Mouse (Mus musculus) cerebellum, adult 11-12 months (tissue): Measurements from ENCODE around the gene Hap1.
A peak's percentile ranks its signal among the peaks of the same experiment; 100 is the strongest.
"Not testable (repeated sequence)": the region's sequence is repeated elsewhere in the genome, so short reads cannot be mapped to it uniquely, and the experiment has no call there.

Experiments used
- DNase-seq: peaks from one replicate; pipeline ENCODE4 v3.0.0; 2022

Gene Hap1

GRCm38 (mm10) chr11:100355151-100355951, 577 bp downstream of the Hap1 start:
- peak; percentile 72 for DNase-seq

GRCm38 (mm10) chr11:100352076-100352857, 3.7 kb downstream of the Hap1 start:
- DNase-seq = peak; percentile 46

DNA sequence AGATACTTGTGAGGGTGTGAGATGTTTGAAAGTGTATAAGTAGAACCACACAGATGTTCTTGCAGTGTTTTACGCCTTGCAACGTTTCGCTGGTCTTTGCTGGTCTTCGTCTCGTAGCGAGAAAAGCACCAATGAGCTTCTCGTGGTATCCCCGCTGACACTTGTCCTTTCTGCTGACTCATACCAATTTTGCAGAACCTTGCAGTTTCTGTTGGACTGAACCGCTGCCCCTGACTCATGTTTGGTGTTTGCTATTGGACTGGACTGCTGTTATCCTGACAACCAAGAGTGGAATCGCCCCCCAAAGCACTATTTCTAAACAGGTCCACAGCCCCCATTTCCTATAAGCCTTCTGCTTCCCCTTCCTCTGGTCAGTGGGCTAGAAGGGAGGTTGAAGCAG, 11.7 kb downstream of the Hap1 start:
- no peak for DNase-seq

DNA sequence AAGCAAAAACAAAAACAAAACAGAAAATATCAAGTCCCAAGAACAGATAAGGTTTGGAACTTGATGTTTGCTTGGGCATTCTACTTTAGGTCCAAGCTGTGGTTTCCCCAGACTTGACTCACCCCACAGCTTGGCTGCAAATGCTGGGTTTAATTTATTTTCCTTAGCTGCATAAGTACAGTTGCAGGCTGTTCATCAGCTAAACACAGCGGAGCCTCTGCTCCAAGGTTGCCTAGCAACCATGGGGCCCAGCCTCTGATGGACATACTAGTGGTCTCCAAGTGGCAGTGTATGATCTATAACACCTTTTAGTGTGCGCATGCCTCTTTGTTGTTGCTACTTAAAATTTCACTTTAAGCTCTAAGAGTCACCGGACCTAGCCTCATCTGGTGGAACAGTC, 20.2 kb downstream of the Hap1 start:
- DNase-seq = no peak

DNA sequence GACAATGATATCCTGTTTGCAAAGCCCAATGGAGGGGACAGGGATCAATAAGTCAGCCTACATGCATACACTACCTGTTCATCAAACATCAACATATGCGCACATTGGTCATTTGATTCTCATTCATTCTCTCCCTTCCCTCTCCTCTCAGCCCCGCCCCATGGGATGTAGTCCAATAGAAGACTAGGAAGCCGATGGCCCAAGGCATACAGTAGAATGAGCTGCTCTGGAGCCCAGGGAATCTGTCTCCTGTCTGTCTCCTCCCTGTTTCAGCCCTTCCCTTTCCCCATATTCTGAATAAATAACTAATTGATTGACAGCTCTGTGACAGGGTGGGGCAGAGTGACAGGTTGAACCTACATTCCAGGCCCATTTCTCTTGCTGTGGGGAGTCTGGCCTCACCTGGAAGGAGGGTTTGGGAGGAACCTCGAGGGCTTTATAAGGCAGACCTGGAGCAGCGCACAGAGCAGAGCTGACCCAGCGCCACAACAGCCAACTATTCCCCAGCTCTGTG, 21.9 kb downstream of the Hap1 start, which contains the start of gene Gast:
Gene Gast, plus strand, starts transcription at position 464 of the 514 bp plus-strand sequence.
- no peak for DNase-seq

DNA sequence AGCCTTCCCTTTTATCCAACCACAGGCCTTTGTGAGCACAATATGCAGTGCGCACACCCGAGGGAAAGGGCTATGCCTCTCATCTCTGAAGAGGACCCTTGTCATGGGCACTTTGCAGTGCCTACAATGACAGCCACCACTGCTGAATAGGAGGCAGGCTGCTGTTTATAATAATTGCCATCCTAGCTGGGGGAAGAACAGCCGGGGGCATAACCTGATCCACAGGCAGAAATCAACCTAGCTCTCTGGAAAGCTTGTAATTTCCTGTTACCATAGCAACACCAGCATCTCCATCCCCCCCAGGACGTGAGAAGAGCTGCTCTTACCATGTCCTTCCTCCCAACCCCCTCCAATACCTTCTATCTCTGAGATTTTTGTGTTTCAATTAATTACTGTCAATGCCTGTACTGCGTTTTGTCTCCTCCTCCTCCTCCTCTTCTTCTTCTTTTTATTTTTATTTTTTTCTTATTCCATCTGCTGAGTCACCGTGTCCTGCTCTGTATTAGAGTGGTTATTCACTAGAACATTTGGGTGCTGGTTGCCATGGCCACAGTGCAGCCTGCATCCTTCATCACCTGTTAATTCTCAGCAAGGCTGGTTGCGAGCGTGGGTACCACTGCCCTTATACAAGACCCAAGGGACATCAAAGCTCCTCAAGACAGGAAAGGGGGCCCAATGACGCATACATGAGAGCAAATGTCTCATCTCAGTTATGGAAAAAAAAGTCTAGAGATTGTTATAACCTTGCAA, 23.0 kb downstream of the Hap1 start:
- DNase-seq = no peak

GRCm38 (mm10) chr11:100330816-100331375, 25.0 kb downstream of the Hap1 start:
- DNase-seq = not testable (repeated sequence)

DNA sequence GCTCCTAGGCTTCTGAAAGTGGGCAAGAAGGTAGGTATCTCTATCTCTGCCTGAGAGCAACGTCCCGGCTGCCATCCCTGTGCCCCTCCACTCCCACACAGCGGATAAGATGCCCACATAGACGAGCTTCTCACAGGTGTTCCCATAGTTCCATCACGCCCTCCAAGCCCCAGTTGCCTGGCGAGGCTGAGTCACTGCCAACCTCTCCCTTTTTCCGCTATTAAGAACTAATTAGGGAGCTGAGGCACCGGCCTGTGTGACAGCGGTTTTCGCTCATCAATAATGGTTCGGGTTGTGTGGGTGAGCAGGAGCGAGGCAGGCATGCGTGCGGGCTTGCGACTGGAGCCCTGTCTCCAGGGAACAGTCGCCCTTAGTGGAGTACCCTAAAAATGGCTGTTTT, 25.7 kb downstream of the Hap1 start:
- DNase-seq = no peak

DNA sequence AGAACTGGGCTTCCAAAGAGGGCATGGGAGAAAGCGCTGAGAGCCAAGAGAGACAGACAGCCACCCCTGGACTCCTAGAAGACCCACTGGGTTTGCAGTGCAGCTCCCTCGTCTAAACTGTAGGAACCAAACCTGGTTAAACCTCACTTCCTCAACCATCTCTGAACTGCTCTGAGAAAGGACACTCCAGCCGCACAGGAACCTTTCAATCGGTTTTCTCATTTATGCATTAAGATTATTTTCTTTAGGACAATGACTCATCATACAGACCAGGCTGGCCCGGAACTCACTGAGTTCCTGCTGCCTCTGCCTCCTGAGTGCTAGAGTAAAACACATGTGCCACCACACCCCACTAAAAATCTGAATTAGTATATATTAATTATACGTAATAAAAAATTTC, 28.2 kb downstream of the Hap1 start:
- no peak for DNase-seq

- DNase-seq = no peak
Observed at GRCm38 (mm10) chr11:100327316-100327715, 28.6 kb downstream of the Hap1 start.

GRCm38 (mm10) chr11:100325062-100325629, 30.8 kb downstream of the Hap1 start:
- DNase-seq = no peak

GRCm38 (mm10) chr11:100323578-100323977, 32.4 kb downstream of the Hap1 start:
- no peak for DNase-seq

GRCm38 (mm10) chr11:100322591-100323258, 33.2 kb downstream of the Hap1 start:
- no peak for DNase-seq

DNA sequence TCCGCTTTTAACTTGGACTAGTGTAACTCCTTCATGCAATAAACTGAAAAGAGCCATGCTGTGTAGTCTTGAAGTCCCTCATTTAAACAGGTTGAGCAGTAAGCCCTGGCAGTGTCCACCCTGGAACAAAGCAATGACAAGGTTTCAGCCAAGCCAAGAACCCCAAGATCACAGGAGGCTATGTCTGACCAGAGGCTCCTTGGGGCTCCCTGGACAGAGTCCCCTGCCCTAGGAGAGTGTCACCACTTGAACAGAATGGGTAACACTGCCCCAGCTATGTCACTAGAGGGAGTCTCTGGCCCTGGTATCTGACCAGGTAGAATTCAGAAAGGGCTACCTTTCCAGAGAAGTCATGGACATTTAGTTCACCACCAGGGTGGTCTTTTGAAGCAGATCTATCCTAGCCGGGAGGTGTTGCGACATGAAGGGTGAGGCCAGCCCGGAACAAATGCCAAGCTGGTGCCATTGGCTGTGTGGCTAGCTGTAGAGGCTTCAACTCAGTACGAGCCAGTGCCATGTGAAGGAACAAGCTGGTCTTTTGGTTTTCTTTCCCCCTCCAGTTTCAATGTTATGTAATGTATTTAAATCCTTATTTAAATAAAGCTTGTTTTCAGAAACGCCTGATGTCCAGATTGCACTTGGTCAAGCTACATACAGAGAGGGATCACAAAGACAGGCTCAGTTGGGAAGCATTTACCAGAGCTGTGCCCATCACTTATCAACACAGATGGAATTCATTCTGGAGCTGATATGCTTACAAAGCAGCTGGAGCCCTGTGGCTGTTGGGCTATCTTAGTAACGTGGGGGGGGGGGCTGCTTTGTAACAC, 34.2 kb downstream of the Hap1 start:
- peak; percentile 45 for DNase-seq

- DNase-seq = not testable (repeated sequence)
Observed at GRCm38 (mm10) chr11:100320701-100321410, 35.1 kb downstream of the Hap1 start.

GRCm38 (mm10) chr11:100320172-100320630, 35.7 kb downstream of the Hap1 start:
- DNase-seq = peak; percentile 97

DNA sequence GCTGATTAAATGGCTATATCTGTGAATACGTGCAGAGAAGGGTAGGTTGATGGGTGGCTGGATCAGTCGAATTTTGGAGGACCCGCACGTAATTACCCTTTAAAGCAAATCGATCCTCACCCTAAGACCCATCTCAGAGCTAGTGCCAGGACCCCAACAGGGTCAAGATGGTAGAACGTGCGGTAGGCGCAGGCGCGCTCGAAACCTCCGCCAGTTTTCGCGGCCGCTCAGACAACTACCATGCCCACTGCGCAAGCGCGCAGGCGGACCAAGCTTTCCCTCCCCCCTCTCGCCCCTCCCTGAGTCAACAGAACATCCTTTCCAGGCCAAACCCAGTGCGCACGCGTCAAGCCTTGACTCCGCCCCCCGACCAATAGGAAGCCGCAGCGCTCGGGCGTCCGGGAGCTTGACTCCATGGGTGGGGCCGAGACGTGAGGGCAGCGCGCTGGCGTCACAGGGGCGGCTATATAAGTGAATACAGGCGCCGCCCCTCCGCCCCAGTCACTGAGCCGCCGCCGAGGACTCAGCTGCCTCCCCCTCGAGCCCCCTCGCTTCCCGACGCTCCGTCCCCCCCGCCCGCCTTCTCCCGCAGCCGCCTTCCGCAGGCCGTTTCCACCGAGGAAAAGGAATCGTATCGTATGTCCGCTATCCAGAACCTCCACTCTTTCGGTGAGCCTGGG, 36.3 kb downstream of the Hap1 start, which contains the start of gene Eif1:
Gene Eif1, plus strand, starts transcription at position 394 of the 680 bp plus-strand sequence.
- DNase-seq = peak; percentile 100

DNA sequence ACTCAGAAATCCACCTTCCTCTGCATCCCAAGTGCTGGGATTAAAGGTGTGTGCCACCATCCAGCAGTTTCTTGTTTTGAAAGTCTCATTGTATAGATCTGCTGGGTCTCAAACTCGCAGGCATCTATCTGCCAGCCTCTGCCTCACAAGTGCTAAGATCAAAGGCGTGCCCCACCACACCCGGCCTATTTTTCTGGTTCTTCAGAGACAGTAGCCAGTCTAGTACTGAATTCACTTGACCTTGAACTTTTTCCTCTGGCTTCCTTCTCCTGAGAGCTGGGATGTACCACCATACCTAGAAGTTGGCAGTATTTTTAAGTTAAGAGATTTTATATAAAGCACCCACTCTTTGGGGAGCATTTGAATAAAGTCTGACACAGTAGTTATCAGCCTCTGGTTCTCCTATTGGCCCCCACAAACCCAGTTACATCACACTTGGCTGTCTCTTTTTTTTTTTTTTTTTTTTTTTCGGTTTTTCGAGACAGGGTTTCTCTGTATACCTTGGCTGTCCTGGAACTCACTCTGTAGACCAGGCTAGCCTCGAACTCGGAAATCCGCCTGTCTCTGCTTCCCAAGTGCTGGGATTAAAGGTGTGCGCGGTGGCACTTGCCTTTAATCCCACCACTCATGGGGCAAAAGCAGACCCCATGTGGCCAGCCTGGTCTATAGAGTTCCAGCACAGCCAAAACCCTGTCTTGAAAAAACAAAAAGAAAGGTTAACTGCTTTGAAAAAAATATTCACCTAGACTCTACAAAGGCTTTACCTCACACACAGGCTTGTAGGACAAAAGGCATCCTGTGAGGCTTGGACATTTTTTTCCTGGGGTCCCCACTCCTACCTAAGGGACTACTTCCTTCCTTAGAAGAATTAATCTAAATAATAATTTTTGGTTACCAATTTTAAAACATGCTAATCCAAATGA, 37.1 kb downstream of the Hap1 start:
- DNase-seq = peak; percentile 71
